Mouse (Mus musculus) kidney, adult 9 months (tissue): ENCODE measurements around the gene Cadm2.

Source experiments
- DNase-seq: peaks from one replicate; pipeline ENCODE4 v3.0.0; 2022

Cadm2 gene

GRCm38 (mm10) chr16:67121781-67122180 is 498.9 kb downstream of the Cadm2 start:
- DNase-seq, result no peak

DNA sequence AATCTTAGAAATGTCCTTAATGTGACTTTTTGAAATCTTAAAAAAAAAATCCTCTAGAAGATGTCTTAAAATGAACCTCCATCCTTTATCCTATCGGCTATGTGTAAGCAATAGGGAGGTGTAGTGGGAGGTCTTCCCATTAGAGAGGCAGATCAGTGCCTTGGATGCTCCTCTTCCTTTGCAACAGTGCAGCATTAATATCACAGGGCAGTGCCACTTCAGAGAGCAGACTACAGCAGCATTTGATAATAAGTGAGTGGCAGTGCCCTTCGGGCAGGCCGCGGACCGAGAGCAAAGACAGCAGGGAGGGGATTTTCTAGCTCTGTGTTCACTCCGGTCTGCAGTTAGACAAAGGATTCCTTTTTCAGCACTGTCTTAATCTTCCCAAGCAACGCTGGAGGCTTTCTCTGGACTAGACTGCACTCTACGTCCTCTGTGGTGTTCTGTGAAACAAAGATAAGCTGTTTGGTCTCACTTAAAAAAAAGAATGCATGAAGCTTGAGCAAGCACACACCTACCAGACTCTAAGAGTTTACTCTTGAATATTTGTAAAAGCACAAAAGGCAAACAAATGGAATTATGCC is 514.1 kb downstream of the Cadm2 start:
- no peak for DNase-seq

- DNase-seq, result no peak
These were observed 524.0 kb downstream of the Cadm2 start for GRCm38 (mm10) chr16:67096706-67097105.

GRCm38 (mm10) chr16:67095916-67096315 is 524.8 kb downstream of the Cadm2 start:
- DNase-seq, result no peak

GRCm38 (mm10) chr16:67089747-67090146 is 531.0 kb downstream of the Cadm2 start:
- DNase-seq, result peak; percentile 6

DNA sequence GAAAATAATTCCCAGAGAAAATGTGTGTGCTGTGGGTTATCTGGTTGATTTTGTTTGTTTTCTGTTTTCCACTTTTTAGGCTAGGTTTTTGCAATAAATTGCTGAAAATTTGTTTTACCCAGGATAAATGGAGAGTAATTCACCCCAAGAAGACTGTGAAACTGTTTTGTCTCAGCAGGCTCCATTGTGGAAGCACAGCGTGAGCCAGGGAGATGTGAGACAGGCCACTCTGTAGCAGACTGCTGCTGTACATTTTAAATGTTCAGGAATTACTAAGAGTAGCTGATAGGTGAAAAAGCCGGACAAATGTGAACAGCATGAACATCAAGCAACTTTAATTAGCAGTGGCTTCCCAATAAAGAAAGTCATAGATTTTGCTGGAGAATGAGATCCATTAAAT is 541.4 kb downstream of the Cadm2 start:
- no peak for DNase-seq

DNA sequence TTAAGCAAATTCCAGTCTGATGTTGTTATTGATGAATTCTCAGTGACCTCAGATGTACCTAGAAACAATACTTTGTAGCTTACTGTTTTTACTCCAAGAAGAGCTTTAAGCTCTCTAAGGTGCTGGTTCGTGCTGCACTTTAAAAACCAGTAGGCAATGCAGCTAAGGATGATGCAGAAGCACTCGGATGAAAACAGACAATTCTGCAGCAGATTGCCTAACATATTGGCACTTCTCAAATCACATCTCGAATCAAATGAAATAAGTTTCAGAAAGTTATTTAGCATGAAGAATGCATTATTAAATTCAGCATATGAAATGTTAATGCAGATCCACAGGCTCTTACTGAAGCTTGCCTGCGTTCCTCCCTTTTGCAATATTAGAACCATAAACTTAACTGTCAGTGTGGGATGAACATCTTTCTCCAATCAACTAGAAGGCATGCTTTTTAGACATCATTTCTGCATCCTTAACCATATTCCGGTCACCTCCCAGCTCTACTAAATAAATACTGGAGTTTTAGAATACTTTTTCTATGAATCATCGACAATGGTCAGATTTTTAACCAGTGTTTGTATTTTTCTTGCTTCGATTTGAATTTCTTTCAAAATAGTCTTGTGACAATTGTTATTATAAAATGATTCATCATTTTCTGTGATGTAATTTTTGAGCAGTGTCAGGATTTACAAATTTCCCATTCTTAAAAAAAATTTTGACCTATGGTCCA is 544.4 kb downstream of the Cadm2 start:
- DNase-seq, result no peak

GRCm38 (mm10) chr16:67068461-67068860 is 552.2 kb downstream of the Cadm2 start:
- no peak for DNase-seq

GRCm38 (mm10) chr16:67030918-67031317 is 589.8 kb downstream of the Cadm2 start:
- no peak for DNase-seq

- DNase-seq, result no peak
These were observed 600.9 kb downstream of the Cadm2 start for GRCm38 (mm10) chr16:67019856-67020255.

GRCm38 (mm10) chr16:67017710-67018109 is 603.0 kb downstream of the Cadm2 start:
- DNase-seq, result no peak

DNA sequence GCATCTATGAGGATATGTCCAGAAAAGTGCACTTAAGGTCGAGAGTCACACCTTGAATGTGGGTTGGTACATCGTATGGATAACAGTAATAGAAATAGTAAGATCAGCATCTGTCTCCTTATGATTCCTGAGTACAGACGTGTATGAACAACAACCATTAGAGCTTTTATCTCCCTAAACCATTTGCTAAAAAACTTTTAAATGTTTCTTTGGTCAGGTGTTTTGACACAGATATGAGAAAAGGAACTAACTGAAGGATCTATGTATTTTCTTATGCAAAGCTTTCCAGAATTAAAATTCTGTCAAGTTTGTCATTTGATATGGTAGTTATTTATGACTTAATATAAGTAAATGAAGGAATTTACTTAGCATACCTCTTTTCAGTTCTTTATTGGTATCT is 617.5 kb downstream of the Cadm2 start:
- DNase-seq, result no peak

- no peak for DNase-seq
These were observed 619.0 kb downstream of the Cadm2 start for GRCm38 (mm10) chr16:67001707-67002106.

- no peak for DNase-seq
These were observed 623.2 kb downstream of the Cadm2 start for GRCm38 (mm10) chr16:66997461-66997860.

- no peak for DNase-seq
These were observed 633.0 kb downstream of the Cadm2 start for GRCm38 (mm10) chr16:66987741-66988140.

DNA sequence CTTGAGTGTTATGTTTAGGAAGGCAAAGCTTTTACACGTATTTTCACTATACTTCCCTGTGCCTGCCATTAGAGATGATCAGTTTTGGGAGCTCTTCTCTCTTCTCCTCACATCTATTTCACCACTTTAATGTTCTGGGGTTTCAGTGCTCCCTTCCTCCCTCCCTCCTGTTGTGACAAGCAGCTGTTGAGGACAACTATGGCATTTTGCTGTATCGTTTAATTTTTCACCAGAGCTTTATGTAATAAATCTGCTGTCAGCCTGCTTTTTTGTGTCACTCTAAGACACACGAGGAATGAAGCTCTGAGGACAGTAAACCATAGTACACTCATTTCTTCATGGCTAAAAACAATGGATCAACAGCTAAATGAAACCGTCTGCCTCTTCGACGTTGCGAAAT is 633.8 kb downstream of the Cadm2 start:
- DNase-seq, result no peak

- no peak for DNase-seq
These were observed 649.8 kb downstream of the Cadm2 start for GRCm38 (mm10) chr16:66970912-66971311.

GRCm38 (mm10) chr16:66969520-66970144 is 651.1 kb downstream of the Cadm2 start:
- no peak for DNase-seq

- DNase-seq, result no peak
These were observed 652.4 kb downstream of the Cadm2 start for GRCm38 (mm10) chr16:66968336-66968735.

DNA sequence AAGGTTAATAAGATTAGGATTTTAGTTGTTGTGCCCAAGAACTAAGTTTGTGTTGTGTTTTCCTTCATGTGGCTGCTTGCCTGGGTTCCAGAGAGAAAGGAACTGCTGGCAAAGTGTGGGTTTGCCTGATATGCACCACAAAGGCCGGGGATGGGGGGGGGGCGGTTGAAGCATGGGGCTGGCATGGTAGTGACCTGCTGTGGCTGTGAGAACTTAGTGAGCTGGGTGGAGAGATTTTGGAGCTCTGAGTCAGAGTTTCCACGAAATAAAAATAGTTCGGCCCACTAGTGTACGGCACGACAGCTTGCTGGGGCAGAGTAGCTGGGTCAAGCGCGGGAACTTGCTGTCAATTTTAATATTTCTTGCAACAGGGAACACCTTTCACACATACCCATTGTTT is 653.0 kb downstream of the Cadm2 start:
- no peak for DNase-seq

- no peak for DNase-seq
These were observed 661.6 kb downstream of the Cadm2 start for GRCm38 (mm10) chr16:66959146-66959545.

GRCm38 (mm10) chr16:66955876-66956275 is 664.8 kb downstream of the Cadm2 start:
- no peak for DNase-seq

- no peak for DNase-seq
These were observed 684.4 kb downstream of the Cadm2 start for GRCm38 (mm10) chr16:66936332-66936731.

DNA sequence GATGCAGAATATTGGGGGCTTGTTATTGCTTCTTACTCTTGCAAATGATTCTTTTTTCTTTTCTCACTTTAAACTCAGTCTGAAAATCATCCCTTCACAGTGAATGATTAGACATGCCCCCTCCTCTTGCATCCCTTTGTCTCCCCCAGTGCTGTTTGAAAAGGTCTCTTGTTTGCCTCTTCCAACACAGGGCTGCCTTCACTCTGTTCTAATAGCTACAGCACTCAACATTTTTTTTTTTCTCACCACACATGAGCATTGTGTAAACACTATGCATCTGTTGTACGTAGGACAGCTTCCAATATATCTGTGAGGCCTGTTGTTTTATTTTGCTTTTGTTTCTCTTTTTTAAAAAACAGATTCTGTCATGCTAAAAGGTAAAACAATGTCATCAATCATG is 695.2 kb downstream of the Cadm2 start:
- no peak for DNase-seq
